Mouse (Mus musculus) megakaryocyte, embryonic 14.5 days (primary cell): ENCODE data around the gene Ogdhl. TPM values are rescaled to one million over a fixed set of nuclear protein-coding genes. Genes with fewer than 3 reads are reported as not detected.

Source experiments
- H3K27me3 ChIP-seq: replicated peaks from 2 replicates; pipeline ENCODE3; 2012; ENCODE audit warnings: inconsistent platforms
- H3K36me3 ChIP-seq: replicated peaks from 2 replicates; pipeline ENCODE3; 2012; ENCODE audit warnings: low read length, inconsistent platforms, mixed read lengths
- H3K4me1 ChIP-seq: 2 replicates; pipeline ENCODE4 v1.6.1; 2012; ENCODE audit warnings: inconsistent platforms
- H3K4me3 ChIP-seq: replicated peaks from 2 replicates; pipeline ENCODE3; 2012; ENCODE audit warnings: moderate library complexity, mild to moderate bottlenecking, inconsistent platforms
- H3K9me3 ChIP-seq: 2 replicates; pipeline ENCODE4 v1.6.1; 2012; ENCODE audit warnings: inconsistent platforms
- FLI1 ChIP-seq: IDR thresholded peaks from 2 replicates; pipeline ENCODE4 v1.6.1; 2012; ENCODE audit warnings: low read length, inconsistent platforms, mixed read lengths
- GATA1 ChIP-seq: IDR thresholded peaks from 3 replicates; pipeline ENCODE4 v1.6.1; 2012; ENCODE audit warnings: mixed read lengths, low read length, inconsistent platforms, borderline replicate concordance
- polyA plus RNA-seq: library from polyadenylated mRNA; stranded (reverse); fragments of >175 nt; gene quantifications from 2 replicates; pipeline ENCODE4 v1.2.3, GENCODE M21; 2012; ENCODE audit warnings: low replicate concordance; ENCODE audit not compliant: insufficient read depth

Ogdhl gene
- polyA plus RNA-seq, result not detected in 2 replicates

DNA sequence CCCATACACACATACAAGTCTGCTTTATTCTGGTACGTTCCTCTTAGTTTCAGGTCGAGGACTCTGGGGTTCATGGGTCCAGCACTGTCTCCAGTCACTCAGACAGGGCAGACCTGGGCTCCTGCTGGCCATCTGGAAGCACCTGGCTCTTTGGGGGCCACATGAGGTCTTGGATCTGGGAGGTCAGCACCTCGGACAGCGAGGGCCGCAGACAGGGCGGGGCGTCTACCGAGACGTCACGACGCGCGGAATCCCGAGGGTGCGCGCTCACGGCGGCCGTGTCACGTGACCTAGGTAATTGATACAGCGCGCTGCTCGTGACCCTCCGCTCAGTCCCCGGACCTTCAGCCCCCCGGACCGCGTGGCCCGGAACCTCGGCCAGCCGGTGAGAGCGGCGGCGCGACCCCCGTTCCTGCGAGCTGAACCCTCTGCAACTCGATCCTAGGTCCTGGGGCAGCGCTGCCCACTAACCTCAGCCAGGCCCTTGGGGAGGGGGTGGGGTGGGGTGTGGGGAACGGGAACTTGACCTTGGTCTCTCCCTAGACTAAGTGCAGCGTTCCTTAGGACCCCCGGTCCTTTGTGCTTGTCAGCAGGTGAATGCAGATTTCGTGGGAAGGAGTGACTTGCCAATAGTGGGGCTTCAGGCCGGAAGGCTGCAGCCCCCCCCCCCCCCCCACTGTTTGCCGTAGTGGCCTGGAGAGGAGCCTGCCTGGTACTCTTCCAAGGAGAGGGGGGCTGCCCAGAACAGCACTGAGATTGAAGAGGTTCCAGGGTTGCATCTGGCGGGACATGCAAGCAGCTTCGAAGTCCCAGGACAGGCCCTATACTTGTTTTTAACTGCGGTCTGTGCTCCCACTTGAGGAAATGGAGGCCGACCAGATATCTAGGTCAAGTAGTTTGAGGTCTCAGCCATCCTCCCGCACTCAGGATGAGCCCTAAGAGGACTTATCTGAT, at the start of gene Ogdhl:
Gene Ogdhl, plus strand, starts transcription at position 288 of the 954 bp plus-strand sequence.
- no peaks in the 10 kb centered on the region for H3K9me3 ChIP-seq
- no peaks in the 10 kb centered on the region for H3K36me3 ChIP-seq
- no peak for TF ChIP-seq GATA1
- TF ChIP-seq FLI1, result no peak
- peaks cover 11% of the 10 kb centered on the region for H3K4me1 ChIP-seq
- H3K27me3 ChIP-seq, result peaks cover 30% of the 10 kb centered on the region
- peak within 1 kb of the TSS; percentile 89 for H3K4me3 ChIP-seq

DNA sequence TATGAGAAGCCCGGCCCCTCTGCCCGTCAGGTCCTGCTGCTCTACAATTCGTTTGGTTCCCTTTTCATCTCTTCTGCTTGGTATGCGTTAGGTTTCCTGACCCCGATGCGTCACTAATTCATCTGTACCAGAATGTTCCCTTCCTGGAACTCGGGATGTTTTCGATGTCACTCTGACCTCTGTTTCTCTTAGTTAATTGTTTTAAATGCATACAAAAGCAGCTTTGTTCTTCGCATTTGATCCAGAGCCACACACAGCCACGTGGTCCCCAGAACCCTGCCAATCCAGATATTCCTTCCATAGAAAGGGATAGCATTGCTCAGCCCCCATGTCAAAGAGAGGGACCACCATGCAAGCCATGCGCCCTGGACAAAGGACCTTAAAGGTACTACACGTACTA, 20.2 kb upstream of the Ogdhl start:
- H3K27me3 ChIP-seq, result no peaks in the 10 kb centered on the region
- no peaks in the 10 kb centered on the region for H3K9me3 ChIP-seq
- H3K4me3 ChIP-seq, result no peak overlapping the region
- H3K36me3 ChIP-seq, result peaks cover 37% of the 10 kb centered on the region
- TF ChIP-seq GATA1 (no peak), FLI1 (no peak)
- peaks cover 8% of the 10 kb centered on the region for H3K4me1 ChIP-seq

DNA sequence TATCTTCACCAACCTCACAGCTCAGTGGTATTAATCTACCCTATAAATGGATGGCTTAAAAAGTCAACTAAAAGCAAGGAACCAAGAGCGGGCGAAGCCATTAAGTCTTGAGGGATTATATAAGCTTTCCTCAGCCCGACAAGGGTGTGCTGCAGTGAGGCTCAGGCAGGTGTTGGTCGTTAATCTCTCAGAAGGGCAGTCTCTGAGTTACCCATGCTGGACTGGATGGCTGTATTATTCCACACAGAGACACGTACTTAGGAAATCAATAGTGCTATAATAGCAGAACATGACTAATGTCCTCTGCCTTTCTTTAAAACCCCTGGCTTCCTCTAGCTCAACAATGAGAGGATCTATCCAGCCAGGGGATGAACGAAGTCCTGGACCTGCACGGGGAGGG, 19.4 kb upstream of the Ogdhl start:
- no peaks in the 10 kb centered on the region for H3K9me3 ChIP-seq
- H3K4me3 ChIP-seq, result no peak overlapping the region
- TF ChIP-seq GATA1 (no peak), FLI1 (no peak)
- no peaks in the 10 kb centered on the region for H3K27me3 ChIP-seq
- H3K36me3 ChIP-seq, result peaks cover 32% of the 10 kb centered on the region
- peaks cover 8% of the 10 kb centered on the region for H3K4me1 ChIP-seq

DNA sequence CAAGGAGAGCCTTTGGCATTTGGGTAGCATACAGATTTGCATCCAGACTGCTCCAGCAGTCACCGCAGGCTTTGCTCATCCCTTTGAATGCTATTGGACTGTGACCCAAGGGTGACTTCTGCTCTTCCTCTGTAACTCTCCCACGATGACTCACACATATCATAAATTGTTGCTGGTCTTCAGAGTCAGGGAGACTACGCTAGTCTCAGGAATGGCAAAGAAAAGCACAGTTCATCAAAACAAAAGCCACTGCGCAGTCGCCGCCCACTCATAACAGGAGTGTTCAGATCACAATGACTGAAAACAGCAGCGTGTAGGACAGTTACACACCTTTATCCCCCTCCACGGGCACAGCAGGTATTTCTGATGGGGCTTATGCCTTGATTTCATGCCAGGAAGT, 16.9 kb upstream of the Ogdhl start:
- no peaks in the 10 kb centered on the region for H3K9me3 ChIP-seq
- no peak for TF ChIP-seq GATA1
- no peak for TF ChIP-seq FLI1
- H3K4me1 ChIP-seq, result no peaks in the 10 kb centered on the region
- H3K4me3 ChIP-seq, result no peak overlapping the region
- H3K36me3 ChIP-seq, result peaks cover 11% of the 10 kb centered on the region
- H3K27me3 ChIP-seq, result peaks cover 1% of the 10 kb centered on the region

DNA sequence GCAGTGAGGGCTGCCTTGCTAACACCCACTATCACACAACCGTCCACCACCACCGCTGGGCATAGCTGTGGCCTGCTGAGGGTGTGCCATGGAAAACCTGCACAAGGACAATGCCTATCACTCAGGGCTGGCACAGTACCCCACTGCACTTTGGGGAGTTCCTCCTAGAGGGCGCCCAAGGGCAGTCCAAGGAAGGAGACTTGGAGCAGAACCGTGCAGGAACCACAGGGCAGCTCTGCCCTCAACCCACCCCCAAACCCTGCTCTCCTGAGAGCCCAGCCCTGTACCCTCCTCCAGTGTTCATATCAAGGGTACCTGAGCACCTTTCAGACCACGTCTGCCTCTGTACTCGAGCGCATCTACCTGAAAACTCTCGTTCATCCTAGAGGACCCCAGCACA, 11.9 kb upstream of the Ogdhl start:
- TF ChIP-seq FLI1 (no peak), GATA1 (no peak)
- no peaks in the 10 kb centered on the region for H3K9me3 ChIP-seq
- H3K4me3 ChIP-seq, result no peak overlapping the region
- H3K4me1 ChIP-seq, result no peaks in the 10 kb centered on the region
- H3K36me3 ChIP-seq, result no peaks in the 10 kb centered on the region
- peaks cover 1% of the 10 kb centered on the region for H3K27me3 ChIP-seq

DNA sequence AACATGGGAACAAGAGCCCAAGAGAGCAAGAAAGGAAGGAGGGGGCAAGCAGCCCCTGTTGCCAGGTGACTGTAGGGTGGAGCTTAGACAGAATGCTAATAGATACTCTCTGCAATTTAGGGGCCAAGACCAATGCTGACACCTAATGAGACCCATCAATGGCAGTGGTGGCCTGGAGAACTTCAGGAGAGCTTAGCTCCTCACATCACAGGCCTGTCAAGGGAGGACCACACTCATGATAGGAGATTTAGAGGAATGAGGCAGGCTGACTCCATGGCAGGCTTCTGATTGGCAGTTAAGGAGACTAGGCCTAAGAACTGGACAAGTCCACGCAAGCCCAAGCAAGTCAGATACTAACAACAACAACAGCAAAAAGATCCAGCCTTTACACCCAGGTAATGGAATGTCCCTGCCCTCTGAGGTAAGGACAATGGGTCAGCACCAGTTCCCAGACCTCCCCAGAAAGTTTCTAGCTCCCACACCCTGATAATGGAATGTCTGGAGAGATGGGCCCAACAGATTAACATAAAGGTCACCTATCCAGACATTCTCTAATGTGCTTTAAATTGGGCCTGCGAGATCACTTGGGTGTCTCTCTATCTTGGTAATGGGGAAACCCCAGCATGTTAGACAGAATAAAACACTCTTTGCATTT, 10.3 kb upstream of the Ogdhl start:
- no peak overlapping the region for H3K4me3 ChIP-seq
- no peaks in the 10 kb centered on the region for H3K36me3 ChIP-seq
- H3K9me3 ChIP-seq, result no peaks in the 10 kb centered on the region
- no peaks in the 10 kb centered on the region for H3K4me1 ChIP-seq
- TF ChIP-seq GATA1 (no peak), FLI1 (no peak)
- peaks cover 1% of the 10 kb centered on the region for H3K27me3 ChIP-seq

DNA sequence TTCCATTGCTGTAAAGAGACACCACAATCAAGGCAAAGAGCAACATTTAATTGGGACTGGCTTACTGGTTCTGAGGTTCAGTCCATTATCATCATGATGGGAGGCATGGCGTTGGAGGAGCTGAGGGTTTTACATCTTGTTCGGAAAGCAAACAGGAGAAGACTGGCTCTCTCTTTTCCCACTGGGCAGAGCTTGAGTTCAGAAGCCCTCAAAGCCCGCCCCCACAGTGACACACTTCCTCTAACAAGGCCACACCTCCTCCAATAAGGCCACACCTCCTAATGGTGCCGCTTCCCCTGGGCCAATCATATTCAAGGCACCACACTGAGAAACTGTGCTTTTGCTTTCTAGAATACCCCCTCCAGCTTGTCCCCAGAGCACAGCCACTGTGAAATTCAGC, 4.0 kb upstream of the Ogdhl start:
- no peaks in the 10 kb centered on the region for H3K9me3 ChIP-seq
- H3K36me3 ChIP-seq, result no peaks in the 10 kb centered on the region
- TF ChIP-seq FLI1 (no peak), GATA1 (no peak)
- H3K27me3 ChIP-seq, result peaks cover 13% of the 10 kb centered on the region
- H3K4me3 ChIP-seq, result no peak overlapping the region
- H3K4me1 ChIP-seq, result peaks cover 11% of the 10 kb centered on the region

DNA sequence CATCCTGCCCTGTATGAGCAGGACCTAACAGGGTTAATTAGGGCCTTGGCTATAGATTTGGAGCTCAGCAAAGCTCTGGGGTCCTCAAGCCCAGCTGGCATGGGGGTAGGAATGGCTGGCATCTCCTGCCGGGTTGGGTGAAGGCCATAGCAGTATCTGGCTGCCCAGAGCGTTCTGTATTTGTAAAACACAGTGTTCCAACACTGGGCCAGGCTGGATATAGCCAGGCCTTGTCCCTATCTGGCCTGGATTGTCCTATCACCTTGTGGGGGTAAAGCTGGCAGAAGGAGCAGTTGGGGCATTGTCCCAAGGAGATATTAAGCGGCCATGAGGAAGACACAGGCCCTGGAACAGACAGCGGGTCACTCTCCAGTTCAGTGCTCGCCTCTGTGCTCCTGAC, 1.4 kb downstream of the Ogdhl start:
- H3K27me3 ChIP-seq, result peaks cover 35% of the 10 kb centered on the region
- H3K4me3 ChIP-seq, result no peak overlapping the region
- peaks cover 11% of the 10 kb centered on the region for H3K4me1 ChIP-seq
- no peak for TF ChIP-seq GATA1
- TF ChIP-seq FLI1, result no peak
- no peaks in the 10 kb centered on the region for H3K9me3 ChIP-seq
- no peaks in the 10 kb centered on the region for H3K36me3 ChIP-seq

DNA sequence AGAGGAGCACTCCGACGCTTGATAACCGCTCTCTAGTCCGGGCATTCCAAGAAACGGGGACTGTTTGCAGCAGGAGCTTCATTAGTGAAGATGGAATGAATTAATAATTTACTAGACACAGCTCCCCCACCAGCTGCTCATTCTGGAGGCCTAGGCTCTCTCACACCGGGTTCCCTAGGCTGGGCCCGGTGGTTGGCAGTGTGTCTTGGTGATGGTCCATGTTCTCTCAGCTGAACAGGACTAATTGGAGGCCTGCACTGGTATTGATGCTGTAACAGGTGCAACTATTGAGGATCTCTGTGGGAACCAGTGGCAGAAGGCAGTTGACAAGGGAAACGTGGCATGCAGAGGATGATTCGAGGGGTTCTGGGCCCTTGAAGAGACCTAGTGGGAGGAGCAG, 5.5 kb downstream of the Ogdhl start:
- peaks cover 2% of the 10 kb centered on the region; the same call in 1 of the 2 replicates for H3K4me1 ChIP-seq
- TF ChIP-seq FLI1 (no peak), GATA1 (no peak)
- no peak overlapping the region for H3K4me3 ChIP-seq
- no peaks in the 10 kb centered on the region for H3K9me3 ChIP-seq
- H3K27me3 ChIP-seq, result peaks cover 42% of the 10 kb centered on the region
- no peaks in the 10 kb centered on the region for H3K36me3 ChIP-seq
